Mouse (Mus musculus) left cerebral cortex, postnatal 4 days (tissue): Measurements from ENCODE around the gene C130032M10Rik. TPM values are rescaled to one million over a fixed set of nuclear protein-coding genes. Genes with fewer than 3 reads are reported as not detected.

Source experiments
- DNase-seq: peaks from one replicate; pipeline ENCODE4 v3.0.0-alpha.2; 2022
- intact Hi-C: fragments of 180-260 bp; cut with DNase I; formaldehyde crosslinking; loops from one replicate; pipeline ENCODE4 v1.15.1; 2025
- total RNA-seq, 2 experiments: library from RNA; stranded (reverse); gene quantifications; 2 replicates each; pipeline ENCODE4 v1.2.3; 2021

Gene C130032M10Rik
- total RNA-seq, 2 experiments from 2014 or later = not detected

GRCm38 (mm10) chr9:114546765-114547164 is 31.3 kb downstream of the C130032M10Rik start:
- intact Hi-C loops = no loop called here
- no peak for DNase-seq

GRCm38 (mm10) chr9:114547643-114548077 is 32.2 kb downstream of the C130032M10Rik start:
- DNase-seq = no peak

GRCm38 (mm10) chr9:114548496-114548895 is 33.0 kb downstream of the C130032M10Rik start:
- no peak for DNase-seq
- intact Hi-C loops = no loop called here

More at GRCm38 (mm10) chr9:114547643-114548077, 32.2 kb downstream of the C130032M10Rik start:
- intact Hi-C loops = no loop called here

- intact Hi-C loops = no loop called here
- no peak for DNase-seq
These were observed 33.6 kb downstream of the C130032M10Rik start for GRCm38 (mm10) chr9:114549117-114549516.

- DNase-seq = no peak
- intact Hi-C loops = no loop called here
These were observed 34.5 kb downstream of the C130032M10Rik start for GRCm38 (mm10) chr9:114550033-114550432.

- DNase-seq = no peak
- intact Hi-C loops = no loop called here
These were observed 38.3 kb downstream of the C130032M10Rik start for GRCm38 (mm10) chr9:114553828-114554227.

GRCm38 (mm10) chr9:114554355-114554979 is 39.0 kb downstream of the C130032M10Rik start:
- intact Hi-C loops = no loop called here
- DNase-seq = peak; percentile 35

GRCm38 (mm10) chr9:114556276-114556855 is 40.9 kb downstream of the C130032M10Rik start:
- intact Hi-C loops = no loop called here
- no peak for DNase-seq

GRCm38 (mm10) chr9:114557086-114557485 is 41.6 kb downstream of the C130032M10Rik start:
- intact Hi-C loops = no loop called here
- no peak for DNase-seq

- intact Hi-C loops = no loop called here
- no peak for DNase-seq
These were observed 44.6 kb downstream of the C130032M10Rik start for GRCm38 (mm10) chr9:114560141-114560540.

GRCm38 (mm10) chr9:114560771-114561670 is 45.5 kb downstream of the C130032M10Rik start:
- intact Hi-C loops = no loop called here
- no peak for DNase-seq

GRCm38 (mm10) chr9:114561671-114561971 is 46.1 kb downstream of the C130032M10Rik start:
- no peak for DNase-seq
- intact Hi-C loops = no loop called here

- DNase-seq = no peak
- intact Hi-C loops = no loop called here
These were observed 46.8 kb downstream of the C130032M10Rik start for GRCm38 (mm10) chr9:114562031-114562918.

- no peak for DNase-seq
- intact Hi-C loops = no loop called here
These were observed 47.6 kb downstream of the C130032M10Rik start for GRCm38 (mm10) chr9:114562919-114563751.

GRCm38 (mm10) chr9:114563761-114564606 is 48.5 kb downstream of the C130032M10Rik start, which contains the start of gene Trim71:
Trim71 (minus strand) TSS chr9:114564369.
- intact Hi-C loops = no loop called here
- no peak for DNase-seq

- intact Hi-C loops = no loop called here
- no peak for DNase-seq
These were observed 49.2 kb downstream of the C130032M10Rik start for GRCm38 (mm10) chr9:114564667-114565066.
